Mouse (Mus musculus): ENCODE measurements at regions not wholly inside any gene's neighbourhood (a gene's known extent, or its start where the extent isn't known, plus 50 kb on each side); places are given as distances from the start of the nearest gene placed in this dataset.

GRCm38 (mm10) chr7:36031881-36032280 is 229.1 kb upstream of the Zfp507 start:
- Histone ChIP-seq H3K4me3 (ENCODE audit: control insufficient read depth in 1 of 2, insufficient read depth in 1 of 2, low read depth in 2 of 2, low read length in 2 of 2) (no peak overlapping the region), H3K4me1 (ENCODE audit: control insufficient read depth in 1 of 2, insufficient read depth in 2 of 2, low read length in 2 of 2) (no peaks in the 10 kb centered on the region), H3K9ac (ENCODE audit: control insufficient read depth, low read depth, low read length, poor library complexity, severe bottlenecking) (no peak overlapping the region), H3K27ac (ENCODE audit: control insufficient read depth, low read depth, low read length) (no peak overlapping the region), H3K36me3 (ENCODE audit: control insufficient read depth in 1 of 2, insufficient read depth in 2 of 2, low read length in 2 of 2) (no peaks in the 10 kb centered on the region), H3K9me3 (replicated peaks; ENCODE audit: insufficient read depth, low read length) (no peaks in the 10 kb centered on the region), H3K79me2 (ENCODE audit: control insufficient read depth, insufficient read depth, low read length, poor library complexity) (no peaks in the 10 kb centered on the region), H3K27me3 (ENCODE audit: control insufficient read depth in 1 of 2, insufficient read depth in 2 of 2, low read length in 2 of 2) (no peaks in the 10 kb centered on the region)
- TF ChIP-seq ZKSCAN1 (IDR thresholded peaks at IDR 0.05; ENCODE audit: low read depth, low read length) (no peak), MEF2A (IDR thresholded peaks at IDR 0.05; ENCODE audit: extremely low read depth, insufficient replicate concordance, low read depth, low read length, poor library complexity, severe bottlenecking) (no peak), TCF12 (IDR thresholded peaks at IDR 0.05; ENCODE audit: low read depth, low read length) (no peak), BHLHE40 (IDR thresholded peaks at IDR 0.05; ENCODE audit: borderline replicate concordance, low read depth, low read length) (no peak), TBP (IDR thresholded peaks at IDR 0.05; ENCODE audit: low read depth, low read length) (no peak), ZC3H11A (IDR thresholded peaks at IDR 0.05; ENCODE audit: low read depth, low read length) (no peak), ZMIZ1 (IDR thresholded peaks at IDR 0.05; ENCODE audit: low read depth, low read length) (no peak), POLR2AphosphoS2 (IDR thresholded peaks at IDR 0.05; ENCODE audit: low read length) (no peak), USF2 (IDR thresholded peaks at IDR 0.05; ENCODE audit: borderline replicate concordance in 1 of 2, insufficient read depth in 1 of 2, low read depth in 1 of 2, low read length in 2 of 2) (no peak), SMC3 (IDR thresholded peaks at IDR 0.05; ENCODE audit: low read depth, low read length) (no peak), UBTF (IDR thresholded peaks at IDR 0.05; ENCODE audit: borderline replicate concordance, insufficient read depth, low read depth, low read length) (no peak), ETS1 (IDR thresholded peaks at IDR 0.05; ENCODE audit: low read depth, low read length) (no peak), RCOR1 (IDR thresholded peaks at IDR 0.05; ENCODE audit: low read depth, low read length) (no peak), USF1 (IDR thresholded peaks at IDR 0.05; ENCODE audit: low read depth, low read length) (no peak), GABPA (IDR thresholded peaks at IDR 0.05; ENCODE audit: low read depth, low read length) (no peak), MYC (IDR thresholded peaks at IDR 0.05; ENCODE audit: low read depth, low read length) (no peak), ELF1 (IDR thresholded peaks at IDR 0.05; ENCODE audit: low read depth, low read length) (no peak), TAL1 (IDR thresholded peaks at IDR 0.05; ENCODE audit: low read length) (no peak), POLR2AphosphoS5 (IDR thresholded peaks at IDR 0.05; ENCODE audit: borderline replicate concordance, low read depth, low read length) (no peak)
- DNase-seq (ENCODE audit: low read depth, low spot score): no peak

DNA sequence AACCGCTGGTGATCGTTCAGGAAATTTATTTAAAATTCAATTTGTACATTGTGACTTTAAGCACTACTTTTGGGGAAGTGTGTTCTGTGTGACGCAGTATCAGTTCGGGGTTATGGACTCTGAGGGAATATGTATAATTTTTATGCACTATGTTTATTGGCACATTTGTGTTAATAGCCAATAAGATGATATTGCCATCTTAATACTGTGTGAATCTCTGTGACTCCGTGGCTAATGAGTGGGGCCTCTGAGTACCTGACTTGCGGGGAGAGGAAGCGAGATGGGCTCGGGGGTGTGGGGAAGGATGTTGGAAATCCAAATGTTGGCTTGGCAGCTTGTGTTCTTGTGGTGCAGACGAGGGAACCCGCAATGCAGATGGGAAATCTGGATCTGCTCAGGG is 220.2 kb upstream of the Zfp507 start:
- Histone ChIP-seq H3K9me3 (replicated peaks; ENCODE audit: insufficient read depth, low read length) (no peaks in the 10 kb centered on the region), H3K27me3 (ENCODE audit: control insufficient read depth in 1 of 2, insufficient read depth in 2 of 2, low read length in 2 of 2) (no peaks in the 10 kb centered on the region), H3K4me3 (ENCODE audit: control insufficient read depth in 1 of 2, insufficient read depth in 1 of 2, low read depth in 2 of 2, low read length in 2 of 2) (no peak overlapping the region), H3K27ac (ENCODE audit: control insufficient read depth, low read depth, low read length) (no peak overlapping the region), H3K4me1 (ENCODE audit: control insufficient read depth in 1 of 2, insufficient read depth in 2 of 2, low read length in 2 of 2) (no peaks in the 10 kb centered on the region), H3K36me3 (ENCODE audit: control insufficient read depth in 1 of 2, insufficient read depth in 2 of 2, low read length in 2 of 2) (no peaks in the 10 kb centered on the region), H3K79me2 (ENCODE audit: control insufficient read depth, insufficient read depth, low read length, poor library complexity) (no peaks in the 10 kb centered on the region), H3K9ac (ENCODE audit: control insufficient read depth, low read depth, low read length, poor library complexity, severe bottlenecking) (no peak overlapping the region)
- no peak for TF ChIP-seq POLR2AphosphoS5 (IDR thresholded peaks at IDR 0.05; ENCODE audit: borderline replicate concordance, low read depth, low read length)
- TF ChIP-seq MEF2A (IDR thresholded peaks at IDR 0.05; ENCODE audit: extremely low read depth, insufficient replicate concordance, low read depth, low read length, poor library complexity, severe bottlenecking): no peak
- TF ChIP-seq CHD1 (IDR thresholded peaks at IDR 0.05; ENCODE audit: low read depth, low read length): no peak
- no peak for TF ChIP-seq ZKSCAN1 (IDR thresholded peaks at IDR 0.05; ENCODE audit: low read depth, low read length)
- TF ChIP-seq JUND (IDR thresholded peaks at IDR 0.05; ENCODE audit: low read depth, low read length): no peak
- TF ChIP-seq MAZ (IDR thresholded peaks at IDR 0.05; ENCODE audit: low read depth, low read length): no peak
- no peak for TF ChIP-seq ETS1 (IDR thresholded peaks at IDR 0.05; ENCODE audit: low read depth, low read length)
- TF ChIP-seq CTCF (IDR thresholded peaks at IDR 0.05 in 2 of 3, conservative IDR thresholded peaks at IDR 0.05 in 1 of 3; ENCODE audit: control insufficient read depth in 1 of 3, insufficient read depth in 1 of 3, low read depth in 2 of 3, low read length in 3 of 3, poor library complexity in 1 of 3, severe bottlenecking in 1 of 3): no peak
- no peak for TF ChIP-seq MXI1 (IDR thresholded peaks at IDR 0.05; ENCODE audit: low read depth, low read length)
- TF ChIP-seq ELF1 (IDR thresholded peaks at IDR 0.05; ENCODE audit: low read depth, low read length): no peak
- no peak for TF ChIP-seq POLR2A (IDR thresholded peaks at IDR 0.05; ENCODE audit: control insufficient read depth in 1 of 2, insufficient read depth in 1 of 2, low read depth in 1 of 2, low read length in 2 of 2, poor library complexity in 1 of 2)
- no peak for TF ChIP-seq MAX (IDR thresholded peaks at IDR 0.05; ENCODE audit: low read length)
- no peak for TF ChIP-seq POLR2AphosphoS2 (IDR thresholded peaks at IDR 0.05; ENCODE audit: low read length)
- no peak for TF ChIP-seq ZNF384 (IDR thresholded peaks at IDR 0.05; ENCODE audit: low read depth, low read length)
- no peak for TF ChIP-seq USF1 (IDR thresholded peaks at IDR 0.05; ENCODE audit: low read depth, low read length)
- no peak for TF ChIP-seq SMC3 (IDR thresholded peaks at IDR 0.05; ENCODE audit: low read depth, low read length)
- no peak for TF ChIP-seq HCFC1 (IDR thresholded peaks at IDR 0.05; ENCODE audit: low read depth, low read length)
- no peak for TF ChIP-seq GATA1 (IDR thresholded peaks at IDR 0.05; ENCODE audit: low read depth, low read length)
- no peak for DNase-seq (ENCODE audit: low read depth, low spot score)
